Mouse (Mus musculus) cerebellum, adult (tissue): ENCODE results near the gene Bbs9.
"Not testable (repeated sequence)": the region's sequence is repeated elsewhere in the genome, so short reads cannot be mapped to it uniquely, and the experiment has no call there.

Experiments
- ATAC-seq: cut with Nextera tagmentation; 2 replicates; pipeline ENCODE4 v1.9.2; 2017; ENCODE audit warnings: mild to moderate bottlenecking, moderate library complexity, mixed read lengths; ENCODE audit not compliant: insufficient number of reproducible peaks, low FRiP score, low TSS enrichment

Bbs9 gene

DNA sequence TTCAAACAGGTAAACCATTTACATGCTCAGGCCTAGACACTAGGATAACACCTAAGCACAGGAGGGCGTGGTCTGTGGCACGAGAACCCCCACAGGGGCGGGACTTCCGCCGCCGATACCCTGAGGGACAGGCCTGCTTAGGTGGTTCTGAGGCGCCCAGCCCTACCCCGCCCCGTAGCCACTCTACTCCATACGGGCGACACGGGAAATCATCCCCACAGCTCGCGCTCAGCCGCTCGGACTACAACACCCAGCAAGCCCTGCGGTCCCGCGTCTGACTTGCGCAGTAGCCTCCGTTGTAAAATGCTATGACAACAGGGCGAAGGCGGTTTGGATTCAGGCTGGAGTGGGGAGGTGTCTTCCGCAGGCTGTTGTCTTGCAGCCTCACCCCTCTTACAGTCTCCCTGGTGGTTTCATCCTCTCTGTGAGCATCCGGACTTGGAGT lies at the start of gene Bbs9:
Gene Bbs9 (plus strand): TSS at position 292 of the 445 bp plus-strand sequence.
- peak; percentile 99 for ATAC-seq

DNA sequence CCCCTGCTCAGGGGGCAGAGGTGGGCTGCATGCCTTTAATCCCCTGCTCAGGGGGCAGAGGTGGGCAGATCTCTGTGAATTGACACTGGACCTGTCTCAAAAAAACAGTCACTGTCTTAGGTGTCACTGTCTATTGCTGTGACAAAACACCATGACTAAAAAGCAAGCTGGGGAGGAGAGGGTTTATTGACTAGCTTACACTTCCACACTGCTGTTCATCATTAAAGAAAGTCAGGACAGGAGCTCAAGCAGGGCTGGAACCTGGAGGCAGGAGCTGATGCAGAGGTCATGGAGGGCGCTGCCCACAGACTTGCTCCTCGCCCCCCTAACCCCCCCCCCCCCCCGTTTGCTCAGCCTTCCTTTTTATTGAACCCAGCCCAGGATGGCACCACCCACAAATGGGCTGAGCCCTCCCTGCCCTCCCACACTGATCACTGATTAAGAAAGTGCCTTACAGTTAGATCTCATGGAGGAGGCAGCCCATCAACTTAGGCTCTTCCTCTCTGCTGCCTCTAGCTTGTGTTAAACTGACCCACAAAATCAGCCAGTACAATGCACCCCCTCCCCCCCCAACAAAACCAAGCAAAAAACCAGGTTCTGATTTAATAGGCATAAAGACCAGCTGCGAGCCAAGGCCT lies 47.4 kb upstream of the Bbs9 start:
- ATAC-seq = no peak

DNA sequence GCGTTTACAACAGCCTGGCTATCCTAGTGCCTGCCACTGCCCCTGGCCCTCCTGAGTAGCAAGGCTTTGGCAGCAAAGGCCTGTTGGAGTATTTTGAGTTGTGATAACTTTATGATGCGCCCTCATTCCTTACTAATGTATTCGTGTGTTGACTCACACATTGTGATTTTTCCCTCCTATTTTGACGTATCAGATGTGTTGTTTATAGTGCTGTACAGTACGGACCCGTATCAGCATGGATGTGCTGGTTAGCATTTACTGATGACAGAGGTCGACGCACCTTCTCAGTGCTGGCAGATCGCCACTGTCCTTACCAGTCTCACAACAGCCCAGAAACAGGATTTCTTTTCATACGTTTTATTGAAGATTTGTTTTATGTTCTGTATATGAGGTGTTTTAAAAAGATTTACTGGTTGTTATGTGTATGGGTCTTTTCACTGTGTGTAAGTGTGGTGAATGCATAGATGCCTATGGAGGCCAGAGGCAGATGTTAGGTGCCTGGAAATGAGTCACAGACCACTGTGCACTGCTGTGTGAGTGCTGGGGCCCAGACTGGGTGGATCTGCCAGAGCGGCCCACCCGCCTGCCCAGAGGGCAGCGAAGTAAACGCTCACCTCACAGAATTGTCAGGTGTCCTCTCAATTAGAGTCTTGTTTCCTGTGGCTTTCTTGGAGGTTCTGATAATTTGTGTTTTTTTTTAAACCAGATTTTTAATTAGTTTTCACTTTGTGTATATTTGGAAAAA lies 46.7 kb upstream of the Bbs9 start:
- ATAC-seq = no peak

DNA sequence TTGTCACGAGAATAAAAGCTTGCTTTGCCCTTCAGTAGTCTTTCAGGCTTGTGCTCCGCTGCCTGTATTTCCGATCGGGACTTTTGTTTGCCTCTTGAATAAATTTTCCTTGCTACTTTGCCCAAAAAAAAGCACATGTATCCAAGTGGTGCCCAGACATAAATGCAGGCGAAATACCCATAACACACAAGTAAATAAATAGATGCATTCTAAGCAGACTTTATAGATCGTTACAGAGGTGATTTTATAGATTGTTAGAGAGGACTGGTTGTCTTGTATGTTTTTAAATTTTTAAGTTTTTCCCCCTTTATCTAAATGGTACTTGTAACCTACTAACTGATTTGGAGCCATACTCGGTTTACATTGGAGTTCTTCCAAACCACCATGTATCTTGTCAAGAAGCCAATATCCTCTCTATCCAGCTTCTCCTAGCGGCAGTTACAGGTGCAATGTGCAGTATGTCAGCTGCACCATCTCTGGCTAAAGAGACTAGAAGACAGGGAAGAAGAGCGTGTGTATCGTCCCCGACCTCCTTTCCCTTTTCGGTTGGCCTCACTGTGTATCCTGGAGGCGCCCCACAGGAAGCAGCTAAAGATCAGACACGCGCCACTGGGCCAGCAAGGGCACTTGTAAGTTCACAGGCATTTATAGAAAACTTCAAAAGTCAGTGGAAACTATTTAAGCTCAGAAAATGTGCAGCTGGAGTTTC lies 45.8 kb upstream of the Bbs9 start:
- ATAC-seq = no peak

DNA sequence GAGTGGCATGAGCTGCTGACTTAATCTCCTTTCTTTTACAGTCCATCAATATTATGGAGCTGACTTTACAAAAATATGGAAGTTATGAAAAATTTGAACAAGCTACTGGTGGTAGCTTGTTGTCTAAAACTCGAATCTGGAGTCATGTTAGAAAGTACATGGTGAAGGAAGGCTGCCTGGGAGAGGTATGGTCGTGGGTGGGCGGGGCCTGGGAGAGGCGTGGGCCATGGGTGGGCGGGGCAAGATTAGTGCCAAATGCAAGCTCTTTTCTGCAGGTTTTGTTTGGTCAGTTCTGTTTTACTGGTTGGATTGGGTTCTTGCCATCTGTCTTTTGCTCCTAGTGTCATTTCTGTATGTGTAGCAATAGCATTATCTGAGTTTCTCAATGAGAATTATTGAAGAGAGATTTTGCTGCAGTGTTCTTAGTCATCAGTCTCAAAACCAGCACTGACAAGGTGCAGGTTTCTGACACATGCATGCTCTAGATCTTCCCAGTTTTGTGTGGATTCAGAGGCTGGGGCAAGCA lies 45.1 kb upstream of the Bbs9 start:
- no peak for ATAC-seq

DNA sequence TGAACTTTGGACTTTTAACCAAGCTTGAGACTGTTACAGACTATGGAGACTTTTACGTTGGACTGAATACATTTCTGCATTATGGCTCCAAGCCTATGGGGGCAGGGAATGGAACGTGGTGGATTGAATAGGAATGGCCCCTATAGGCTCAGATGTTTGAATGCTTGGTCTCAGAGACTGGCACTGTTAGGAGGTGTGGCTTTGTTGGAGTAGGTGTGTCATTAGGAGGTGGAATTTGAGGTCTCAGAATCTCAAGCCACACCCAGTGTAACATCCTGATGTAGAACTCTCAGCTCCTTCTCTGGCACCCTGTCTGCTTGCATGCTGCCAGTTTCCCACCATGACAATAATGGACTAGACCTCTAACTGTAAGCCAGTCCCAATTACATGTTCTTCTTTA lies 42.3 kb upstream of the Bbs9 start:
- ATAC-seq = no peak

DNA sequence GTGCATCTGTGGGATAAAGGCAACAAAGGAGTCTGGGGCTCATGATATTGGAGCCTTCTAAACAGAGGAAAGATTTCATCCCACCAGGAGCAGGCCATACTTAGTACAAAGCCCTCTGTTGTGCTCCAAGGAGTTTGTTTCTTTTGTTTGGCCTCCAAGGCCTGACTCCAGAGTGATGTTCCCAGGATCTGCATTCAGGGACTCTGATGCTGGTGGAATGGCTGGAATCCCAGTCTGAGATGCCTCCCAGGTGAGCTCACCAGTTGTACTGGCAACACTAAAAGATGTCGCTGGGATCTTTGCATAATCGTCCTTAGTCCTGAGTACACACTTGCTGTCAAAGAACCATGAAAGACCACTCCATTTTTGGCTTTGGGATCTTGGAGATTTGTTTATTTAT lies 41.4 kb upstream of the Bbs9 start:
- no peak for ATAC-seq

DNA sequence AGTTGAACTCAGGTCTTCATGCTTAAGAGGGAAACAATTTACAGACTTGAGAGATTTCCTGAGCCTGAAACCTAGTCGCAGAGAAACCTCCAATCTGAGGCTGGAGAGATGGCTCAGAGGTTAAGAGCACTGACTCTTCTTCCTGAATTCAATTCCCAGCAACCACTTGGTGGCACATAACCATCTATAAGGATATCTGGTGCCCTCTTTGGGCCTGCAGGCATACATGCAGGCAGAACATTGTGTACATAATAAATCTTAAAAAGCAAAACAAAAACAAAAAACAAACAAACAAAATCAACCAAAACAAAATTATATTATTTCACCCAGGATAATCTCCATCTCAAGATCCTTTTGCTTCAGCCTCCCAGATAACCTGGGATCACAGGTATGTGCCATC lies 36.7 kb upstream of the Bbs9 start:
- ATAC-seq = no peak

DNA sequence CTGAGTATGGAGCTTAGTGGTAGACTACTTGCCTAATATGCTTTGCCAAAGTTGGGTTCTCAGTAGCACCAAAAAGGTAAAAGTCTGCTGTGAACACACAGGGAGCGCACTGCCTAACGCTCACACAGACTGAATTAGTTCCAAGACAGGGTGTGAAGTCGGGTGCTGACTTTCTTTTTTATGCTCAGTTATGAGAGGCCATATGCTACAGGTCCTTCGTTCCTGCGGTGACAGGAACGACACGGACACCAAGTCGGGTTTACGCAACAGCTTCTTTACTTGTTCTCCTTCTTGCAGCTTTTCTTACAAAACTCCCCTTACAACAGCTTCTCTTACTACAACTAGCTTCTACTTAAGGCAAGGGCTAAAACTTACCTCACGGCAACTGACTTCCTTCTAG lies 32.4 kb upstream of the Bbs9 start:
- no peak for ATAC-seq

DNA sequence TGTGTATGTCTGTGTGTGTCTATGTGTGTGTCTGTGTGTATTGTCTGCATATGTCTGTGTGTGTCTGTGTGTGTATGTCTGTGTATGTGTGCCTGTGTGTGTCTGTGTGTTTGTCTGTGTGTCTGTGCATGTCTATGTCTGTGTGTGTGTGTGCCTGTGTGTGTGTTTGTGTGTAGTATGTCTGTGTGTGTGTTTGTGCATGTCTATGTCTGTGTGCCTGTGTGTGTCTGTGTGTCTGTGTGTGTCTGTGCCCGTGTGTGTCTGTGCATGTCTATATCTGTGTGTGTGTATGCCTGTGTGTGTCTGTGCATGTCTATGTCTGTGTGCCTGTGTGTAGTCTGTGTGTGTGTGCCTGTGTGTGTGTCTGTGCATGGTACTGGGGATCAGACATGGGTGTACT lies 30.4 kb upstream of the Bbs9 start:
- ATAC-seq = no peak

DNA sequence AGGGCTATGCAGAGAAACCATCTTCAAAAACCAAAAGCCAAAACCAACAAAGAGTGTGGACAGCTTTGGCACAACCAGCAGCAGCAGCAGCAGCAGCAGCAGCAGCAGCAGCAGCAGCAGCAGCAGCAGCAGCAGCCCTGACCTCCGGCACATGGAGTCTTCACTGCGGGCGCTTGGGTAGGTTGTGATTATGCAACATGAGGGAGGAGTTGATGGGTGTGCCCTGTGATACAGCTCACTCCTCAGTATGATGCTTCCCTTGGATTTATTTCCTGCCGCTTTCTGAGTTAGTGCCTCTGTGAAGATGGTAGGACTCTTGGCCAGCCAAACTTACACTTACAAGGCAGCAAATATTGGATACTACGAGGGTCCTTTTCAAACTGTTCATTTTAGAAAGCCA lies 28.3 kb upstream of the Bbs9 start:
- ATAC-seq = no peak

DNA sequence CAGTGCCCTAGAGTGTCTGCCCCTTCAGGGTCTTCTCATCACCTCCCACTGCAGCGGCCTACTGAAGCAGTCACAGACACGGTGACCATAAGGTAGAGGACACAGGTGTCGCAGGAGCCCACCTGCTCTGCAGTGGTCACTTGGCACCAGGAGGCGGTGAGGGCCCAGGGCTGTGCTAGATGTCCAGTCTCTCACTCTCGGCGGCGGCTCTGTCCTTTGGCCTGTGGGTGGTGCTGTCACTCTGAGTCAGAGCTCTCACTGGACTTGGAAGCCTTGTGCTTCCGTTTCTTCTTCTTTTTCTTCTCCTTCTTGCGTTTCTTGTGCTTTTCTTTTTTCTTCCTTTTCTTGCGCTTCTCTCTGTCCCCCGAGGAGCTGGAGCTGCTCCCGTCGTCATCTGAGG lies 27.1 kb upstream of the Bbs9 start:
- peak; percentile 70; the same call in 1 of the 2 replicates for ATAC-seq

DNA sequence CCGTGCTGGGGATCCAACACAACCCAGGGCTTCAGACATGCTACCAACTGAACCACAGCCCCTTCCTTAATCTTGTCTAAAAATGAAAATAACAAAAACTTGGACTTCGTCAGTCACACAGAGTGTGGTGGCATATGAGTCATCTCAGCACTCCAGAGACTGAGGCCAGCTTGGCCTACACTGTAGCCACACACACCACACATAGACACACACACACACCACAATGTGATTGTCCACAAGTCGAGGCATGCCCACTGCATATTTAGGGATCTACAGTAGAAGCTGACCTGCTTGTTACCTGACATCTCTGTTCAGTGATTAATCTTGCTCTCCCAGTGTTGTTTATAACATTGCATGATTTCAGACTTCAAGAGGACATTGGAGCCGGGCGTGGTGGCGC lies 26.3 kb upstream of the Bbs9 start:
- ATAC-seq = no peak

DNA sequence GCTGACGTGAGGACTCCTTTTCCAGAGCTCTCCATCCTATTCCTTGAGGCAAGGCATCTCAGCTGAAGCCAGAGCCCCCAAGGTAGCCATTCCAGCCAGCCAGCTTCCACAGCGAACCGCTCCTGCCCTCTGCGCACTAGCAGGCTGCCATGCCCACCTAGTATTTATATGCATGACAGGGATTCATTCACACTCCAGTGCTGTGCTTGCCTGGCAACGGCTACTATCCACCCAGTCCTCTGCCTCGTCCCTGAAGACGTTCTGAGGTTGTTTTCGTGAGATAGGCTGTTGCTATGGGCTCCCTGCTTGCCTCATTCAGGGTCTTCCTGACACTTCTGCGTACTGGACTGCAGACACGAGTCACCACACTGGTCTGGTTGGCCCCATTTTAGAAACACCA lies 22.8 kb upstream of the Bbs9 start:
- ATAC-seq = no peak

DNA sequence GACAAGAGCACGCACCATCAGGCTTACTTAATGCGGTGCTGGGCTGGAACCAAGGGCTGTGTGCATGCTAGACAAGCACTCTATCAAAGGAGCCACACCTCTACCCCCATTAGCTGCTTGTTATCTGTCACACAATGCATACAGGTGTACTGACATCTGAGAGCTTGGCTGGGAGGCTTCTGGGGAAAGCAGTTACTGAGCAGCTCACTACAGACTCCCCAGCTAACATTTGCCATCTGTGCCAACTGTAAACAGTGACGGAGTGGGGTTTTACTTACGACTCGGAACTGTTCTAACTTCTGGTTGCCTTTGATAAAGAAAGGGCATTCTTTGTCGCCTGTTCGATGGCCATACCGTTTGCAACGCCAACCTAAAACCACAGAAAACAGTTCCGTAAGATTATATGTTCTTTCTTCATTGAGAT lies 22.0 kb upstream of the Bbs9 start:
- no peak for ATAC-seq

DNA sequence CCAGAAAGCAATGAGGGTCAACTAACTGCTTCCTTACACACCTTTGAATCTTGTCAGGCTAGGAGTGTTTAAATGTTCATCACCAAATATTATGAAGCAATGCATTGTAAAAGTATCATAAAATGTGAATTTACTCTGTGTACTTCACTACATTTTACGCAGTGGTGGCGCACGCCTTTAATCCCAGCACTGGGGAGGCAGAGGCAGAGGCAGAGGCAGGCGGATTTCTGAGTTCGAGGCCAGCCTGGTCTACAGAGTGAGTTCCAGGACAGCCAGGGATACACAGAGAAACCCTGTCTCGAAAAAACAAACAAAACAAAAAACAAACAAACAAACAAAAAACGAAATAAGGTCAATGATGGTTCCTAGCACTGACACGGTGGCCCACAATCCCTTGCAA lies 21.5 kb upstream of the Bbs9 start, which contains the start of gene Gm17545:
Gene Gm17545 (plus strand): TSS at position 301 of the 400 bp plus-strand sequence.
- ATAC-seq = not testable (repeated sequence)

DNA sequence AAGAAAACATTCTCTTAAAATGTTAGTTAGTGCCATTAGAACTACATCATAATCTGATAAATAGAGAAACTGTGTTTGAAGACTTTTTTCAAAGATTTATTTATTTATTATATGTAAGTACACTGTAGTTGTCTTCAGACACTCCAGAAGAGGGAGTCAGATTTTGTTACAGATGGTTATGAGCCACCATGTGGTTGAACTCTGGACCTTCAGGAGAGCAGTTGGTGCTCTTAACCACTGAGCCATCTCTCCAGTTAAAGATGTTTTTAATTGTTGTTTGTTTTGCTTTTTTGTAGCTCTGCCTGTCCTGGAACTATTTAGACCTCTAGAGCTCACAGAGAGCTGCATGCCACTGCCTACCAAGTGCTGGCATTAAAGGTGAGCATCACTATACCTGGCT lies 20.5 kb upstream of the Bbs9 start:
- ATAC-seq = no peak

DNA sequence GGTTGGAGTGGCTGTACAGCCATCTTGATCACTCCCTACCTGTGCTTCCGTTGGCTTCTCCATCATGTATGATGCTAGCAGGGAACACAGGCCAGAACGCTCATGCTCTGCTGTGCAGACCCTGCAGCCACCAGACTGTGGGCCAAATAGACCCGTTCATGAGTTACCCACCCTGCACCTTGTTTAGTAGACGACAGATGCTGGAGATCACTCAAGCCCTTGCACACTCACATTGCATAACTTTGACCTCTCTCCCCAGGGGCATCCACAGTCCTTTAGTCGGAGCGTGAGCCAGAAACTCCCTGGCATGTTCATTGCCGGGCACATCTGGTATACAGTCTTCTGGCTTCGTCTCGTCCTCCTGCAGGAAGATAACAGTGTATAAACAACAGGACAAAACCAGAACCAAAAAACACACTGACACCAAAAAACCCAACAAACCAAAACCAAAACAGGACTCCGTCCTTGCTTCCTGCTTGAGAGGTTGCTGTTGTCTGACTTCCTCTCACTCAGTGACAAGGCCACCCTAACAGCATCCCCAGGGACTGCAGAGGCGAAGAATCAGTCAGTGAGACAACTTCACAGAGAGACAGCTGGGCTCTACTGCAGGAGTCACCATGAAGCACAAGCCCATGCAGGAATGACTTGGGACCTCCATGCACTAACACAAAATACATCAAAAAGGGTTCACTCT lies 18.2 kb upstream of the Bbs9 start:
- ATAC-seq = no peak

DNA sequence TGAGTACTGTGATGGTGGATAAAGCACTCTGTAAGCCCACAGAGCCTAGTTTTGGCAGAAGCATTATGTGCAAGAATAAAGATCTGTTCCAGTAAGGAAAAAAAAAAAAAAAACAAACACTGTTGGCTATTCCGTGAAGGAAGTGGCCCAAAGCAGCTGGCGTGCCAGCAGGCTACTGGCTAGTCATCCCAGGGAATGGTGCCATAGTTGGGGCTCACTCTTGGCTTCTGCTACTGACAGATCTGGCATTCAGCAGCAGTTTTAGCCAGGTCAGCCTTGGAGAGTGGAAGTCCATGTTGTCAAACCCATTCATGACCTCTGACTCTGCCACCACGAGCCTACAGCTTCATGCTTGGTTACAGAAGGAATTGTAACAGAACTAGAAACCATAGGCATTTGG lies 13.6 kb upstream of the Bbs9 start:
- ATAC-seq = peak; percentile 91

DNA sequence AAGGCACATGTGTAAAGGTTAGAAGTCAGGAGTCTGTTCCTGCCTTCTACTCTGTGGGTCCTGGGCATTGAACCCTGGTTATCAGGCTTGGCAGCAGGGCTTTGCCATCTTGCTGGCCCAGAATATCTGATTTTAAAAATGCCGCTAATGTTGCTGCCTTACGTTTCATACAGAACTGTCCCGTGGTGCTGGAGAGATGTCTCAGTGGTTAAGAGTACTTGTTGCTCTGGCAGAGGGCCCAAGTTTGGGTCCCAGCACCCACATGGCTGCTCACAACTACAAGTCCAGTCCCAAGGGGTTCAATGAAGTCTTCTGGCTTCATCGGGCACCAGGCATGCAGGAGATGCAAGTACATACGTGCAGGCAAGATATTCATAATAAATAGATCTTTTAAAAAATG lies 9.3 kb upstream of the Bbs9 start:
- no peak for ATAC-seq
